Mouse (Mus musculus): Measurements from ENCODE around the gene Pip4k2a.

Gene Pip4k2a

DNA sequence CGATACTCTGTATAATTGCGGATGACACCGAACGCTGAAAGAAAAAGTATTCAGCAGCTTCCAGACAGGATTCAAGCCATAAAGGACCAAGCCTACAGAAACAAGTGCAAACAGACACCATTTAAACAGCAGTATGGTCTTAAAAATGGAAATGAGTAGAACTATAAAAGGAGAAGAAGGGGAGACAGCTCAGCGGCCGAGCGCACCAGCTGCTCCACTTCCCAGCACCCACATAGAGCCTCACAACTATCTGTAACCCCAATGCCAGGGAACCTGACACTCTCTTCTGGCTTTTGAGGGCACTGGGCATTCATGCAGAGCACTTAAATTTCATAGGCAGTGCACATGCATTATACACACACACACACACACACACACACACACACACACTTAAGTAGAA is 18.3 kb downstream of the Pip4k2a start:
- no peak for DNase-seq (ENCODE audit: low read depth)

DNA sequence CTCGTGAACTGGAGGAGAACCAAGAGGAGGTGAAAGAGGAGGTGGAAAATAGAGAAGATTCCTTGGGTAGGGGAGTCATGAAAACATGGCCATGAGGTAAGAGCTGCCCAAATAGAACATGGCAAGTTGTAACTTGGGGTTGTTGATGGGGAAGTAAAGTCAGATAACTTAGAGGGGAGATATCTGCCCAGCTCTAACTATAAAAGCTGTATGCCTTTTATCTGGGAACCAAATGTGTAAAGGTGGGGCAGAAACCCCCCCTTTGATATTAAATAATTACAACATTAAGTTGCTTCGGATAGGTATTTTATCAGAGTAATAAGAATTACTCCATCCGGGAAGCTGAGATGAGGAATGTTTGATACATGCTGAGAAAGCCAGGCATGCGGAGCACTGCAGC is 18.9 kb downstream of the Pip4k2a start:
- no peak for DNase-seq (ENCODE audit: low read depth)

DNA sequence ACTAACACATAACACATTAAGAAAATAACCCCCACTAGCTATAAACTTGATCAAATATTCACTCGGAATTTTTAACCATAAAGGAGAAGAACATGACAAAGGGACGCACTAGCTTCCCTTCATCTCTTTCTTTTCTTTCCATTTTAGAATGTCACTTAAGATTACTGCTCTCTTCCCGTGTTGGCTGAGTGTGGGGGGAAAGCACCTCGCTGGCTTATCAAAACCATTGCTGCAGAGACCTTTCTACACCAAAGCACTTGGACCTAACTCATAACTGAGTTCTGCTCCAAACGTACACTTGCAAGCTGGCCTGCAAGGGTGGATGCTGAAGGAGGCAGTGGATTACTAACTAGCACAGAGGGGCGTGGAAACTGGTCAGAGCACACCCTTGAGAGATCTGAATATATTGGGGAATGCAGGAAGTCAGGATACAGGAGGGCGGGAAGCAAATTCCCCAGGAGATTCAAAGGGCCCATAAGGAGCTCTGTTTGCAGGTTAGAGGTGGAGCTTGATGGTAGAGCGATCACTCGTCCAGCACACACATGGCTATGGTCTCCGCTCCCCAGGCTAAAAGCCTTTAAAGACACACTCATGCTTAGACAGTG is 20.6 kb downstream of the Pip4k2a start:
- DNase-seq (ENCODE audit: low read depth), result no peak

DNA sequence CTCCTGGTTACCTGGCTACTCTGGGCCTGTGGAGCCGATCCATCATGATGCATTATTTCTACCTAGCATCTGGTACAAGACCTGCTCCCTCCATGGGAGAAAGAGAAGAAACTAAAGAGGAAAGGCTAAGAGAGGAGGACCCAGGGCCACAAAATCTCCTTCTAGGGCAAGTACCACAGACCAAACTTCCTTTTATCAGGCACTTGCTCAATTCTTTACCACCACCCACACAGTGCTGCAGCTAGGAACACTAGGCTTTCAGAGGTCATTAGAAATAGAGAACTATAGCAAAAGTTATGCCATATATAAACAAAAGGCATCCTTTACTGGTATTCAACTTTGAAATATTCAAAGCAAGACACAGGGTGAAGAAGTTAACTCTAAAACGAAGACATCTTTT is 21.8 kb downstream of the Pip4k2a start:
- no peak for DNase-seq (ENCODE audit: low read depth)

DNA sequence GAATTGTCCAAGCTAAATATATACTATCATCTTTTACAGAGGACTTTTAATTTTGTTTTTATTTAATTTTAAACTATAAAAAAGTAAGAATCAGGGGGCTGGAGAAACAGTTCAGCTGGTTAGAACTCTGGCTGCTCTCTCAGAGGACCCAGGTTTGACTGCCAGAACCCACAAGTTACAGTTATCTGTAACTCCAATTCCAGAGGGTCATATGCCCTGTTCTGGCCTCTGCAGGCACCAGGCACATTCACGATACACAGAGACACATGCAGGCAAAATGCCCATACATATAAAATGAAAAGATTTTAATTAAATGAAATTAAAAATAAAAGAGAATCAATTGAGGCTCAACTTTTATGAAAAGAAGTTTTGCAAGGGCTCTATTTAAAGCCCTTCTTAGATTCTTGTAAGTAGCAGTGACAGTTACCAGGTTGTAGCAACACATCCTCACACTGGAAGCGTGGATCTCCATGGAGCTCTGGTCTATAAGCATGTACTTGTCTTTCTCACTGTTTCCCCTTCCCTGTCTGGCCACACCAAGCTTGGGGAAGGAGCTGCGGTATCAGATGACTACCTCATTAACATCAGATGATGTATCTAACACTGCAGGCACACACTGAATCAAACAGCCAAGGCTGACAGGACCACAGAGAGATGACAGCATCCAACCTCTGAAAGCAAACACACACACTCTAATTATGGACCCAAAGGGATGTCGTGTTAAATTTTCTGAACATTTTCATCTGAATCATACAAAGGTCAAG is 22.9 kb downstream of the Pip4k2a start:
- DNase-seq (ENCODE audit: low read depth), result no peak

DNA sequence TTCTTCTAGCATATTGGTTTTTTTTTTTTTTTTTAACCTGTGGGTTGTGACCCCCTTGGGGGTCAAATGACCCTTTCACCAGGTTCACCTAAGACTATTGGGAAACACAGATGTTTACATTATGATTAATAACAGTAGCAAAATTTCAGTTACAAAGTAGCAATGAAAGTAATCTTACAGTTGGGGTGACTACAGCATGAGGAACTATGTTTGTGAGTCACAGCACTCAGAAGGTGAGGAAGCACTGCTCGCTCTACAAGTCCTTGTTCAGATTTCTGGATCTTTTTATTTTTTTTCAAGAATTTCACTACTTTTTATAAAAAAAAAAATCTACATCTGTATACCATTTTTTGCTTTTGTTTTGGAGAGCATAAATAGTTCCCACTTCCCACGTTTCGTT is 26.4 kb downstream of the Pip4k2a start:
- DNase-seq (ENCODE audit: low read depth), result no peak

DNA sequence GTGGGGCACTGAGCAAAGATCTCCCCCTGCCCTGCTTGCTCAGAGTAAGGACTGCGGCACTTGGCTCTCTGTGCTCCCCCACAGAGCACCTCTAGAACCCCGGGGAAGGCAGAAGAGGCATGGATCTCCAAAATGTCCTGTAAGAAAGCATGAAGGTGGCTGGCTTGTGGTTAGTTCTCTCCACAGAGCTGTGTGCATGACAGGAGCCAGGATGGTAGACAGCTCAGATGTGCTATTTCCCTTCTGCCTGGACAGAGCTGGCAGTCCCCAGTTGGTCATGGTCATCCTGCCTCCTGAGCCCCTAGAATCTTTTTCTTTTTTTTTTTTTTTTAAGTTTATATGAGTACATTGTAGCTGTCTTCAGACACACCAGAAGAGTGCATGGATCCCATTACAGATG is 27.5 kb downstream of the Pip4k2a start:
- no peak for DNase-seq (ENCODE audit: low read depth)

DNA sequence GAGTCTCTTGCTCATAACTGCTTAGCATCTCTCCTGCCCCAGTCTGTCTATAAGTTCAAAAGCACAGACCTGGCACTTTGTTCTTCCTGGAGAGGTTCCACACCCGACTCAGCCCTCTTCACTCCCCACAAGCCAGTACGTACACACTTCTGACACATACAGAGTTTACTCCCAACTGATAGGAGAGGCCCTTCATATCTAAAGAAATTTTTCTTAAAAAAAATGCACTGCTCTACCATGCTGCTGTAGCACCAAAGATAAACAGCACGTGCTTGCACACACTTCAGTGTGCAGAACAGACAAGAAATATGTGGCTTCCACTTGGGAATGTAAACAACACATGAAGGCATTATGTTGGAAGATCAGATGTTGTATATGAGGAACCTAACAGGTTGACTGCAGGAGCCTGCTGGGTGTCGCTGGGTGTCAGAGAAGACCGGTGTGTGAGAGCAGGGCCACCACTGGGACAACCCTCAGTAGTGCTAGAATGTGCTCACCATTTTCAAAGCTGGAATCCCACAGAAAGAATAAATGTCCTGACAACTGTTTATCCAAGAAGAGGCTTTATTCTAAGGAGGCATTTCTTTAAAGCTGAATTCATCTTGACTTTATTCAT is 28.8 kb downstream of the Pip4k2a start:
- no peak for DNase-seq (ENCODE audit: low read depth)

DNA sequence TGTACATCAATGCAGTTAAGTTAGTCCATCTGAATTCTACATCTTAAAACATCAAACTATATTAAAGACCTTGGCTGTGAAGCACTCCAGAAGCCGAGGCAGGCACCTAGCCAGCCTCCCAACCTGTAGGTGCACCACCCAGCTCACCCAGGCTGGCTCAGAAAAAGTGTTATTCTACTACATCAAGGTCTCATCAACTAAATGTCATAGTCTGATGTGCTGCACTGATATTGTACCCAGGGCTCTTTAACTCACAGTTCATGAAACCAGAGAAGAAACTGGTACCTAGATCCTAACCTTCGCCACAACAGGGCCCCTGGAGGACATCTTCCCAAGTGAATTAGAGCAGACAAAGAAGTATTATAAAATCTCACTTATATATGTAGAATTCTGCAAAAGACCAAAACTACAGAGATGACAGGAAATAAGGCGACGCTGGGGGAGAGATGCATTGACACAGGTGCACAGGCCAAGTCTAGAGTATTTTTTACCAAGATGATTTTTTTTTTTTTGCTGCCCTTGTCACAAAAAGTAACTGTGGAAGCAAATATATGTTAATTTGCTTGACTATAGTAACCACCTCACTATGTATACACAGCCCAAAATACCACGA is 30.4 kb downstream of the Pip4k2a start:
- no peak for DNase-seq (ENCODE audit: low read depth)

DNA sequence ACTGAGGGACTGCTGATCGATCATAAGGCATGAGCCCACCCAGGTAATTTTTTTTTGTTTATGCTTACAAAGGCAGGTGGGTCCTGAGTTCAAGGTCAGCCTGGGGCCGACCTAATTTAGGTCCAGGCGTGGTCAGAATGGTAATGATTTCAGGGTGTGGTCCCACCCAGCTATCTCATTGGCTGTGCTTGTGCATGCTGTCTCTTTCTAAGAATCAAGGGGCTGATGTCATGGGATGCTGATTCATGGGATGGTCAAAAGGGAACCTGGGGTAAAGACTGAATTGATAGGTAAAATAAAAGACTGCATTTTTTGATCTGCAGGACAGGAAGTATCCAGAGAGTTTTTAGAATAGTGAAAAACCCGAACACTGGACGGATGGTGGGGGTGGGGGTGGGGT is 31.4 kb downstream of the Pip4k2a start:
- no peak for DNase-seq (ENCODE audit: low read depth)

DNA sequence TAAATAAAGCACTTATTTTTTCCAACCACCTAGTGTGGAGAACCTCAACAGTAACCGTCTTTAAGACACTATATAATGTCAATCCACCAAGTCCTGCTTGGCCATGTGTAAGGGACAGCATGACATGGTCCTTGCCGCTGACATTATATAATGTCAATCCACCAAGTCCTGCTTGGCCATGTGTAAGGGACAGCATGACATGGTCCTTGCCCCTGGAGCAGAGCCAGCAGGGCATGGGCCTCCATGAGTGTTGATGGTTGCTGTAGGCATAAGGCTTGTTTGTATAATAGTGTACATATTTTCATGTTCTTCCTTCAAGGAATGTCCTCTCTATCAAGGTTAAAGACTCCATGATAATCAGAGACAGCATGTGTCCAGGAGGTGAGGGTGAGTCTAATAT is 32.0 kb downstream of the Pip4k2a start:
- DNase-seq (ENCODE audit: low read depth), result no peak

DNA sequence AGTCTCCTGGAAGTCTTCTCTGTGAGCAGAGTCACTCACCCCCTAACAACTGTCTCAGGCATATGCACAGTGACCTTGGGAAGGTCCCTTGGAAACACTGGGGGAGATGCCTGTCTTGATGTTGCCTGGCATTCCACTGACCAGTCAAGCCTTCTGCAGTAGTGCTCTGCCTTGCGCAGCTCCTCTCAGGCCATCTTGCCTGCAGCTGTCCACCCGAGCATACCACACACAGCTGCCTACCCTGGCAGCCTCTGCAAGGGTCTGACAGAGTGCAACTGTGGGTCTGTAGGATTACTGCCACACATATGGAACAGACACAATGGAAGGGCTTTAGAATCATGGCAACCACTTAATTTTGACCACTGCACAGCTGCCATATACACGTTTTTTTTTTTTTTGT is 32.8 kb downstream of the Pip4k2a start:
- no peak for DNase-seq (ENCODE audit: low read depth)

DNA sequence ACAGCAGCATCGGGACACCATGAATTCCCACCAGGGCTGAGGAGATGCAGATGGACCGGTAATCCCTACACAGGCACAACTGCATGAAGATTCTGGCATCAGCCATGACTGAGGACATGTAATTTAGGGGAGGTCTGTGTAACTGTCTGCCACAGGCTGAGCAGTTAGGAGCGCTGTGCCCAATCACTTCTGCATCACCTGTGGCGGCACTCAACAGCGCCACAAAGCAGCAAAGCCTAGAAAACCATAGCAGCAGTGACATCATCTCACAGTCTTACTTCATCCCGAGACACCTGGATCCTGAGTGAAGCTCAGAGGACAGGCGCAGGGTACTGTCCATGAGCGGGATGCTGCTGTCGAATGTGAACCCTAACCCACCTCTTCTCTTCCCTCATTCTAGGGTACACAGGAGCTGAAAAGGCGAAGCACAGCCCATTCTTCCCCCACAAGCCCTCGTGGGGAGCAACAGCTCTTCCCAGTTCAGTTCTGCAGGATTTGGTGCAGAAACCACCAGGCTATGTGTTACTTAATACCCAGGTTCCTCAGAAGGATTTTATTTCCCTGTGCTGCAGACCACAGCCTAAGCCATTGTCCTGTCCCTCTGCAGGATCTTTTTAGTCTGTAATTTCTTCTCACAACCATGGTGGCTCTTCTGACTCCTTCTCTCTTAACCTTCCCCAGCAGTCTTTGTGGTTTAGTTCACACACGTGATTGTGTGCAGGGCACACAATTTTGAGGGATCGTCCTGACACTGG is 34.5 kb downstream of the Pip4k2a start:
- no peak for DNase-seq (ENCODE audit: low read depth)

DNA sequence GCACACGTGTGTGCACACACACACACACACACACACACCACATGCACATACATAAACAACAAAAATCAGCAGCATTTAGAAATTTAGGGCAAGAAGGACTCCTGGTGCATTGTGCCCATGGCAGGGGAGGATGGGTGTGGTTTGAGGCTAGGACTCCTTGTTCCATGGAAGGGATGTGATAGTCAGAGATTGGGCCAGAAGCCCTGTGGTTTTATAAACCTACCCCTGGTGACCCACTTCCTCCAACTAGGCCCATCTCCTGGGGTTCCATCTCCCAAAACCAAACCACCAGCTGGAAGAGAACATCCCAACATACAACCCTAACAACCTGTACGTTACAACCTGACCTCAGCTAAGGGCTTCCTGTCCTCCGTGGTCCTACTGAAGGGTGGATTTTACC is 35.4 kb downstream of the Pip4k2a start:
- DNase-seq (ENCODE audit: low read depth), result no peak

DNA sequence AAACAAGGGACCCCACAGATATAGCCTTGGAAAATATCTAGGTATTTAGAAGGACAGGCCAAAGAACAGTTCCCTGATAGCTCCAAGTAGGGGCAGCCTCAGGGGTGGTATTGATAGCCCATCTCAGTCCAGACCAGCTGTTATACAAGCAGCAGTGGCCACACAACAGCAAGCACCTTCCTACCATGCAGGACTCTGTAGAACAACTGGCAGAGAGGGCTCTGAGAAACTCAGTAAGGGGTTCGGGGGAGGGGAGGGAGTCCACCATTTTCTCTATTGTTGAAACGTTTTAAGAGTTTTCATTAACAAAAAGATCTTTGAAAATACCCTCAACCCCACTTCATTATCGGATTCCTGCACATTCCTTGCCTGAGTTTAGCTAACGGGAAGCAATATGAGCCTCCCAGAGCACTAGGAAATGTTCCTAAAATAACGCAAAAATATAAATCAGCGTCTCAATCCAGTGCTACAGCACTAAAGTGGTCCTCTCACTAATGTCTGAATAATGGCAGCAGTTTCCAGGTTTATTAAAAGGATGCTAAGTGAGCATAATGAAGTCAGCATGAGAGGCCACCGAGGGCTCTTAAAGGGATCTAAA is 37.5 kb downstream of the Pip4k2a start:
- no peak for DNase-seq (ENCODE audit: low read depth)

DNA sequence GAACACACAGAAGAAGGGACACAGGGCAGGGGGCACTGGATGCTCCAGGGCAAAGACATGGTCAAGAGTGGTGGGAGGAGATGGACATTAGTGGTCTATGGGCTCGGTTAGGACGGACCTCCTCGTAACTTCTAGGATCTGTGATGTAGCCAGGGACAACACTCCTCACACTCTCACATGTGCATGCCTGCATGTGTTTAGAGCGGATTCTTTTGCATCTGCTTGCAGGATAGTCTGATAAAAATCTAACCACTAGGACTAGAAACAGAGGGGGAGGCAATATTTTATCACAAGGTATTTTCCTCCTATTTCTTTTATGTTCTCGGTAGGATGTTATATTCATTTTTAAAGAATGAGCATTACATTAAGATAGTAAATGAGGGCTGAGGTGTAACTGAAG is 38.4 kb downstream of the Pip4k2a start:
- DNase-seq (ENCODE audit: low read depth), result no peak

DNA sequence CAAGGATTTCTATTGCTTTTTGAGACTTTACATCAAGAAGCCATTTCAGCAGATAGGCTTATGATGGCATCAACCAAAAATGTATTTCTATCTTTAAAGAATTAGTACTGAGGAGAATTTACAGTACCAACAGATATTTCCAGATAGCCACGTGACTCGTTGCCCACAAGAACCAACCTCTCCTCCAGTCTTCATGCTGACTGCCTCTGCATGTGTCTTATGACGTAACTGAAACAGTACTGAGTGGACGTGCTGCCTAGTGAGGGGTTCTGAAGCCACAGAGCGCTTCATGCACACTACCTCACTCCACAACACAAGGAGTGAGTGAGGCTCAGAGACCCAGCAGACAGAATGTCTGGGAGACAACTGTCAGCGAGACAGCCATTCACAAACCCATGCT is 38.9 kb downstream of the Pip4k2a start:
- no peak for DNase-seq (ENCODE audit: low read depth)

DNA sequence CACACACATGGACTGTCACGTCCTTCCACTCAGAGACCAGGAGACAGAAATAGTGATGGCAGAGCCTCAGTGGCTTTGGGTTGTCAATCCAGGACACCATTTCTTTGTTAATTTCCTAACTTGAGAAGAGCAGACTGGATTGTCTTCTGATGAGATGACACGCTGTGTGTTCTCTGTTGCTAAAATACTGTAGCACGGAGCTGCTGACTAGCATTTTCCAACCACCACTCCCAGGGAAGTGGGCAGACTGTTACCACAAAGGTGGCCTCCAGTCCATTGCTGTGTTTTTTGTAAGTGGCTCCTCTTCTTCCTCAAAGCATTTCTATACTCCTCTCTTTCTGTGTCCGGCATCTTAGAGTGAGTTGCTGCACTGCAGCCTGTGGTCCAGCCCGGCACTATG is 39.4 kb downstream of the Pip4k2a start:
- DNase-seq (ENCODE audit: low read depth), result no peak

DNA sequence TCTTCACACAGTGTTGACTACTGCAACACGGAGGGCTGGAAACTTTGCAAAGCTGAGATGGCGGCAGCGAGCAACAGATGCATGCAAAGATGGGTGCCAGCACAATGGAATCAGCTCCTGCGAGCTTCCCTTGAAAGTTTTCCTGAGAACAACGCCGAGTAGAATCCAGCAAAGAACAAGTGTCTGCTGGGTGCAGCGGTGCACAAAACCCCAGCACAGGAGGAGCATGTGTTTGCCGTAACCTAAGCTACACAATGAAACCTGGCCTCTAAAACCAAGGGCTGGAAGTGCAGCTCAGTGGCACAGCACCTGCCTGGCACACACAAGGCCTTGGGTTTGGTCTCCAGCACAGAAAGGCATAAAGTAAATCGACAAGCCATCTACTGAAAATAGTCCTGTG is 39.9 kb downstream of the Pip4k2a start:
- no peak for DNase-seq (ENCODE audit: low read depth)

DNA sequence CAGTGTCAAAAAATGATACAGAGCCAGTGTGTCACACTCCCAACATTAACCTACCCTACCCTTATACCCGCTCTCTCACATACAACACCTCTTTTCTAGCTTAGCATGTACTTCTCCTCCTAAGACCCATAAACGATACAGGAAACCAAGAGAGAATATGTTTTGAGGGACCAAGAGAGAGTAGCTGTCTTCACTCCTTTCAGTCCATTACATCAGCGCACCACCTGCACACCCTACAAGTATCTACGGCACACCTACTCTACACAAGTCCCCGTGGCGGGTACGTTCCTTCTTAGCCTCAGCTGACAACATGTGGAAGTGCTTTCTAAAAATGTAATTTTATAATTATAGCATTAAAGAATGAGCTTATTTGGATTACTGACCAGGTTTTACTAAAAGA is 40.5 kb downstream of the Pip4k2a start:
- no peak for DNase-seq (ENCODE audit: low read depth)

DNA sequence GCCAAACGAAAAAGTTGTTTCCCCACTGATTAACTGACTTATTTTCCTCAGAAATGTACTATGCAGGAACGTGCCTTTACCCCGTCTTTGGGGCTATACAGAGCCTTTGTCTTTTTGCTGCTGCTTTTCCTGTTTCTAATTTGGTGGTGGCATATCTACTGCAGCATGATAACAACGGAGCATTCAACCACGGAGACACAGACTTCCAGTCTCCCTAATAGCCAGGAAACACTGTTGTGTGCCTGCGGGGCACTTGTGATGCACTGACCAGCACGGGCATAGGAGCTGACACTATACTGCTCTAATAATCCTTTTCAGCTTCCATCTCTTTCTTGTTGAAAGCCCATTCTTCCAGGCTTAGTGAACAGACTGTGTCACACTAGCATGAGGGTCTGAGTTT is 41.0 kb downstream of the Pip4k2a start:
- DNase-seq (ENCODE audit: low read depth), result no peak

DNA sequence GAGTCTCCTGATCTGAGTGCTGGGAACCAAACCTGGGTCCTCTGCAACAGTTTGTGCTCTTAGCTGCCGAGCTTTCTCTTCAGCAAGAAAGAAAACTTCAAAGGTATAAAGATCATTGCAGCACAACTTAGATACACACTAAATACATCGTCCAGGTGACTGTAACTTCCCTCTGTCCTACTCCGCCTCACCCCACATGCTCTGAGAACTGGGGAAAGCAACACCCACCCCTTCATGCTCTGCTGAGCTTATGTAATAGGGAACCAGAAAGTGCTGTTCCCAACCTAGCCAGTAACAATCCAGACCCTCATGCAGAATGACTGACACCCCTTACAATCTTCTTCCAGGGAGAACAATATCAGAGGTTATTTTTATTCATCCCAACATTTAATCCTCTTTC is 41.5 kb downstream of the Pip4k2a start:
- DNase-seq (ENCODE audit: low read depth), result no peak

Data from c-Kit-positive CD71-positive TER-119-negative erythroid progenitor cells, embryonic 14.5 days (primary cell).